Mouse (Mus musculus) liver, adult 2 months (tissue): ENCODE measurements at regions not wholly inside any gene's neighbourhood (a gene's known extent, or its start where the extent isn't known, plus 50 kb on each side); places are given as distances from the start of the nearest gene placed in this dataset.

Experiments
- DNase-seq: peaks from one replicate; pipeline ENCODE4 v3.0.0-alpha.2; 2011; ENCODE audit warnings: low read depth, low spot score; ENCODE audit errors: extremely low read depth
- H3K27ac ChIP-seq: fragments of 200-500 bp; replicated peaks from 2 replicates; pipeline ENCODE4 v1.5.1; 2012; ENCODE audit warnings: low read depth, mild to moderate bottlenecking, control low read depth, inconsistent platforms, low read length; ENCODE audit not compliant: insufficient read depth
- H3K27me3 ChIP-seq: fragments of 200-500 bp; 2 replicates; pipeline ENCODE4 v1.6.1; 2012; ENCODE audit warnings: mild to moderate bottlenecking, moderate library complexity, low read length, inconsistent platforms; ENCODE audit not compliant: control insufficient read depth, insufficient read depth
- H3K36me3 ChIP-seq: fragments of 200-500 bp; 2 replicates; pipeline ENCODE4 v1.6.1; 2012; ENCODE audit warnings: low read length, inconsistent platforms; ENCODE audit not compliant: control insufficient read depth, insufficient read depth
- H3K4me1 ChIP-seq: fragments of 200-500 bp; 2 replicates; pipeline ENCODE4 v1.6.1; 2011; ENCODE audit warnings: low read length; ENCODE audit not compliant: control insufficient read depth, insufficient read depth
- H3K4me3 ChIP-seq: fragments of 200-500 bp; 2 replicates; pipeline ENCODE4 v1.5.1; 2011; ENCODE audit warnings: low read depth, mild to moderate bottlenecking, control low read depth, low read length, moderate library complexity; ENCODE audit not compliant: insufficient read depth
- H3K79me2 ChIP-seq: fragments of 200-500 bp; 2 replicates; pipeline ENCODE4 v1.6.1; 2012; ENCODE audit warnings: inconsistent platforms, mild to moderate bottlenecking, low read length, moderate library complexity; ENCODE audit not compliant: control insufficient read depth, insufficient read depth
- H3K9ac ChIP-seq: fragments of 200-500 bp; 2 replicates; pipeline ENCODE4 v1.6.1; 2012; ENCODE audit warnings: low read depth, mild to moderate bottlenecking, control low read depth, inconsistent platforms, low read length
- CTCF ChIP-seq: fragments of 200-500 bp; IDR thresholded peaks from 2 replicates; pipeline ENCODE4 v1.5.1; 2011; ENCODE audit warnings: low read depth, low read length, control low read depth
- POLR2A ChIP-seq: fragments of 200-500 bp; IDR thresholded peaks from 2 replicates; pipeline ENCODE4 v1.6.1; 2011; ENCODE audit warnings: low read length, control low read depth; ENCODE audit not compliant: insufficient read depth; ENCODE audit errors: extremely low read depth
- WGBS: fragments of 180-500 bp; shearing (Covaris S2); methylation state at CpG from one replicate; pipeline ENCODE4 v1.1.7; 2018; 5-methylcytosine and 5-hydroxymethylcytosine counted together

GRCm38 (mm10) chr13:111936081-111936857 lies 127.5 kb upstream of the Map3k1 start:
- H3K4me3 ChIP-seq, result no peak overlapping the region
- H3K79me2 ChIP-seq, result no peaks in the 10 kb centered on the region
- H3K36me3 ChIP-seq, result no peaks in the 10 kb centered on the region
- peak overlapping the region; percentile 78 for H3K27ac ChIP-seq
- no peaks in the 10 kb centered on the region for H3K27me3 ChIP-seq
- H3K9ac ChIP-seq, result no peak overlapping the region; the same call in 1 of the 2 replicates
- peak; percentile 98 for DNase-seq
- peaks cover 12% of the 10 kb centered on the region for H3K4me1 ChIP-seq
- TF ChIP-seq CTCF (no peak), POLR2A (no peak)
- 21% methylated on average over 9 of the region's 9 CpGs for WGBS

GRCm38 (mm10) chr13:111936983-111937382 lies 128.2 kb upstream of the Map3k1 start:
- DNase-seq, result peak; percentile 87
- H3K9ac ChIP-seq, result no peak overlapping the region
- 43% methylated on average over 8 of the region's 8 CpGs for WGBS
- H3K4me3 ChIP-seq, result no peak overlapping the region
- no peak for TF ChIP-seq POLR2A
- TF ChIP-seq CTCF, result no peak
- H3K27ac ChIP-seq, result no peak overlapping the region
- H3K36me3 ChIP-seq, result no peaks in the 10 kb centered on the region
- no peaks in the 10 kb centered on the region for H3K27me3 ChIP-seq
- peaks cover 15% of the 10 kb centered on the region for H3K4me1 ChIP-seq
- H3K79me2 ChIP-seq, result no peaks in the 10 kb centered on the region

- WGBS, result 85% methylated on average over 8 of the region's 8 CpGs
- Histone ChIP-seq H3K27ac (no peak overlapping the region), H3K27me3 (no peaks in the 10 kb centered on the region), H3K4me1 (peaks cover 14% of the 10 kb centered on the region), H3K36me3 (no peaks in the 10 kb centered on the region), H3K79me2 (no peaks in the 10 kb centered on the region), H3K9ac (no peak overlapping the region), H3K4me3 (no peak overlapping the region)
- no peak for DNase-seq
- TF ChIP-seq CTCF, result no peak
- TF ChIP-seq POLR2A, result no peak
Measured at GRCm38 (mm10) chr13:111938896-111939422, 130.2 kb upstream of the Map3k1 start.

GRCm38 (mm10) chr13:111939534-111940115 lies 130.8 kb upstream of the Map3k1 start:
- peak; percentile 78 for DNase-seq
- H3K4me1 ChIP-seq, result peaks cover 14% of the 10 kb centered on the region
- H3K9ac ChIP-seq, result no peak overlapping the region
- TF ChIP-seq POLR2A (no peak), CTCF (no peak)
- no peaks in the 10 kb centered on the region for H3K36me3 ChIP-seq
- H3K79me2 ChIP-seq, result no peaks in the 10 kb centered on the region
- WGBS, result 44% methylated on average over 6 of the region's 6 CpGs
- no peak overlapping the region for H3K4me3 ChIP-seq
- no peak overlapping the region for H3K27ac ChIP-seq
- H3K27me3 ChIP-seq, result no peaks in the 10 kb centered on the region

- H3K4me3 ChIP-seq, result no peak overlapping the region
- peaks cover 14% of the 10 kb centered on the region for H3K4me1 ChIP-seq
- no peaks in the 10 kb centered on the region for H3K27me3 ChIP-seq
- H3K27ac ChIP-seq, result no peak overlapping the region
- no peak overlapping the region for H3K9ac ChIP-seq
- DNase-seq, result no peak
- TF ChIP-seq CTCF, result no peak
- no peak for TF ChIP-seq POLR2A
- H3K79me2 ChIP-seq, result no peaks in the 10 kb centered on the region
- no peaks in the 10 kb centered on the region for H3K36me3 ChIP-seq
- 91% methylated on average over 4 of the region's 4 CpGs for WGBS
Measured at GRCm38 (mm10) chr13:111940275-111940674, 131.5 kb upstream of the Map3k1 start.
